Mouse (Mus musculus): Measurements from ENCODE around the gene Tmem132d.

DNA sequence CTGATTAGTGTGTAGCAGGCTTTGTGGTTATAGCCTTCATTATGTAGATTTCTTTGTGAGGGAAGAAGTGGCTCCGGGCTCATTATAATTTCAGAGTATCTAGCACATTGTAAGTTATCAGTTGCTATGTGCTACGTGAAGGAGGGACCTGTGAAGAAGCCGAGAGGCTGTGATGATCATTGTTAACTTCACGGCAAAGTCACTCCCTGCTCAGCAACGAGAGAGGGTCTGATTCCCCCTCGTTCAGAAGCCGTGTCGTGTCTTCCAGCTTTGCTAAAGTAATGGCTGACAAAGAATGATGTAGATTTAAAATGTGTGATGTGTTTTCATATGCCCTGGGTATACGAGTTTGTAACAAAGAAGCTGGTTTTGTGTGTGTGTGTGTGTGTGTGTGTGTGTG, 391.1 kb downstream of the Tmem132d start:
- TF ChIP-seq CTCF (IDR thresholded peaks at IDR 0.05; ENCODE audit: low read depth) (no peak), EP300 (IDR thresholded peaks at IDR 0.05; ENCODE audit: low read depth) (no peak)
